Mouse (Mus musculus): Measurements from ENCODE around the gene Tfb2m. TPM values are rescaled to one million over a fixed set of nuclear protein-coding genes. Genes with fewer than 3 reads are reported as not detected.

Gene Tfb2m
- total RNA-seq, 1 experiment from 2014 or later: 57.9 TPM

DNA sequence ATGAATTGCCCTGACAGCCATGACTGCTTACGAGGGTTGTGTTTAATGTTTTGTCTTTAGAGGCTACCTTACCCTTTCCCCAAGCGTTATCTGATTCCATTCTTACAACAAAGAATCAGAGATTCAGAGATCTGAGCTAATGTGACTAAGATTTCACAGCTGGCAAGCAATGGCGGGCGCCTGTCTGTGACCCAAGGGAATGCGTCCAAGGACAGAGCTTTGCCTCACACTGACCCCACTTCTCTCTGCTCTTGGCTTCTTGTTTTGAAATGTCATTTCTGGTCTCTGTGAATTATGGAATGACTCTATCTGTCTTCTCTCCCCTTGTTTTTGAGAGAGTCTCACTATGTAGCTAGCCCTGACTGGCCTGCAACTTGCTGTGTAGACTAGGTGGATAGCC, 17.9 kb upstream of the Tfb2m start:
- no peak for ATAC-seq (replicated peaks in 1 of 2; ENCODE audit: insufficient read depth in 1 of 2, low FRiP score in 2 of 2, low TSS enrichment in 1 of 2, low read depth in 1 of 2, poor library complexity in 2 of 2, severe bottlenecking in 2 of 2)

DNA sequence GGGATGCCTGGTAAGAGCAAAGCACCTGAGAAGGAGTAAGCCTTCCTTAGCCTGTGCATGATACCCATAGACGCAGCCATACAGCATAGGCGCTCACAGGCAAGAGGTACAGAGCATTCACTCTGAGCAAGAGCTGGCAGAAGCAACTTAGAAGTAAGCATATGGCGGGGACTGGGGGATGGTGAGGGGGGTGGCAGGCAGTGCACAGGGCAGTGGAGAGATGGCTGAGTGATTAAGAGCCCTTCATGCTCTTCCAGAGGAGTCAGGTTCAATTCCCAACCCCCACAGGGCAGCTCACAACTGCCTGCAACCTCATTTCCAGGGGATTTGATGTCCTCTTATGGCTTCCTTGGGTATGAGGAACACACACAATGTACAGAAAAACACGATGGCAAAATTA, 17.1 kb upstream of the Tfb2m start:
- no peak for ATAC-seq (replicated peaks in 1 of 2; ENCODE audit: insufficient read depth in 1 of 2, low FRiP score in 2 of 2, low TSS enrichment in 1 of 2, low read depth in 1 of 2, poor library complexity in 2 of 2, severe bottlenecking in 2 of 2)

DNA sequence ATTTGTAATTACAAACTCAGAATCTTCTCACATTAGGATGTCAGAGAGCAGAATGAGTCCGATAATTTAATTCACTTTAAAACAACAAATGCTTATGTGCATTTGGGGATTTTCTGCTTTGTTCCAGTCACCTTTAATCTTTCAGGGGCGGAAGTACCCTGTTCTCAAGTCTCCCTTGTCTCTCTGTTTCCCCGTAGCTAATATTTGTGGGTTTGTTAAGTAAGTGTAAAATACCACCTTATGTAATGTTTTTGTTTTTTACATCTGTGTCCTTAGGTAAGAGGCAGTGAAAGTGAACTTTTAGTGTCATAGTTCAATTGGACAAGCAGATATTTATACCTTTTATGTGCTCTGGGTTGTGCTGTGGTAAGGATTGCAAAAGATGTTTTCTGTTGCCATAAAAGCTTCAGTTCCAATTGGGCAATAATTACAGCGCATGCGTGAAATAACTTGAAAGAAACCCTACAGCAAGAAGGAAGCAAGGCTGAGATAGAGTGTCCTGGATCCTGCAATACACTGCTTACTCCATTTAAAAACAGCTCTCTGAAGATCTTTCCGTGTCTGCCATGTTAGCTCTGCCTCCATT, 14.9 kb upstream of the Tfb2m start:
- peak in 1 of 2 experiments; percentile 47; a peak in 1 of 4 replicates for ATAC-seq (replicated peaks in 1 of 2; ENCODE audit: insufficient read depth in 1 of 2, low FRiP score in 2 of 2, low TSS enrichment in 1 of 2, low read depth in 1 of 2, poor library complexity in 2 of 2, severe bottlenecking in 2 of 2)

DNA sequence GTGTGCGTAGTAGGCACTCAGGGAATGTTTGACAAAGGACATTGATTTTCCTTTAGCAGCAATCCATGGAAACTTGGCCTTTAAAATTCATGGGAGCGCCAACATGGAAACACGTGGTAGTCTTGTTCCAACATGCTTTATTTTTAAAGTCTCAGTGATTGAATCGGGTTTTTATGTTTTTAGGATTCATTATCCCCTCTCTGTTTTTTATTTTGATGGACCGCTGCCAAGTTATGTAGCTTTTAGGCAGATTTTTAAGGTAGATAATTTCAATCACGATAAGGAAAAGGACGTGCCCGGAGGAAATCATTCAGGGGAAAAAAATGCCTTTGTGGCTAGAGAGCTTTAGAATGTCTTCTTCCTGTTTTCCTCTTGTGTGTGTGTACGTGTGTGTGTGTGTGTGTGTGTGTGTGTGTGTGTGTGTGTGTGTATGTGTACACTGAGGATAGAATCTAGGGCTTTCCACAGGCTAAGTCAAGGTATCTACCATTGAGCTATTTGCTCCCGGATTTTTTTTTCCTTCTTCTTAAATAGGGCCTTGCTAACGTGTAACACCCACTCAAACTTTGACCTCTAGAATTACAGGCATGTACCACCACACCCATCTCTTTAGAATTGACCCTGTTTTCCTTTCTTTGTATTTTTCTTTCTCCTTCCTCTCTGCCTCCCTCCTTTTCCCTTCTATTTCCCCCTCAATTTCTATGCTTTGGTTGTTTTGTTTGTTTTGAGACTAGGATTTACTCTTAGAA, 13.6 kb upstream of the Tfb2m start:
- ATAC-seq (replicated peaks in 1 of 2; ENCODE audit: insufficient read depth in 1 of 2, low FRiP score in 2 of 2, low TSS enrichment in 1 of 2, low read depth in 1 of 2, poor library complexity in 2 of 2, severe bottlenecking in 2 of 2): peak in 1 of 2 experiments; percentile 34; a peak in 1 of 4 replicates

DNA sequence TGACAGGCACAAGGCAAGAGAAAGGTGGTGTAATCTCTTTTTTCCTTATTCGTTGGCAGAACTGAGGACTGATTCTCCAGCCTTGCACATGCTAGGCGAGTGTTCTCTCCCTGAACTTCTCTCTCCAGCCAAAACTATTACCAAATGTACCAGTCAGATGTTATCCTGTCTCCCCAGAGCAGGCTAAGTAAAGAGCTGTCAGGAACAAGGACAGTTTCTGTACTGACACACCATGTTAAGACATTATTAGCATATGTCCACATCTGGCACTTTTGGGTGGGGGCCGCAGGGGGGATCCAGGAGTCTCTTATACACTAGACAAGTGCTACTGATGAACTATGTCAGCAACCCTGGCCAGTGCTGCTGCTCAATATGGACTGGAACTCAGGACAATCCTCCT, 10.9 kb upstream of the Tfb2m start:
- no peak for ATAC-seq (replicated peaks in 1 of 2; ENCODE audit: insufficient read depth in 1 of 2, low FRiP score in 2 of 2, low TSS enrichment in 1 of 2, low read depth in 1 of 2, poor library complexity in 2 of 2, severe bottlenecking in 2 of 2)

DNA sequence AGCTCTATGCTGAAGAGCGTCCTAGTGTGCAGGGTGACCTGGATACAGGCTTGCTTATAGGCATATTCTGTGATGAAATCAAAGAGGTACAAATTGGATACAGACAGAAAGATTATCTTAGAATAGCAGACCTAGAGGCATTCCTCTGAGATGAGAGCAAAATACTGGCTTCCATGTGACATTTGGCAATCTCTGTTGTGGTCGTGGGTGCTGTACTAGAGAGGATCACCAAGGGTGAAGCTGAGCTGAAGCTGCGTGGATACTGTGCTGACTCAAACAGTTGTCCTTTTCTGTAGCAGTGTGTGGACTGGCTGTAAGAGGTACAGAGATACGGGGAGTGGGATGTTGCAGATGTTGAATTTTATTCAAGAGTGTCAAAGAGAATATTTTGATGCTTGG, 7.9 kb upstream of the Tfb2m start:
- ATAC-seq (replicated peaks in 1 of 2; ENCODE audit: insufficient read depth in 1 of 2, low FRiP score in 2 of 2, low TSS enrichment in 1 of 2, low read depth in 1 of 2, poor library complexity in 2 of 2, severe bottlenecking in 2 of 2): no peak

DNA sequence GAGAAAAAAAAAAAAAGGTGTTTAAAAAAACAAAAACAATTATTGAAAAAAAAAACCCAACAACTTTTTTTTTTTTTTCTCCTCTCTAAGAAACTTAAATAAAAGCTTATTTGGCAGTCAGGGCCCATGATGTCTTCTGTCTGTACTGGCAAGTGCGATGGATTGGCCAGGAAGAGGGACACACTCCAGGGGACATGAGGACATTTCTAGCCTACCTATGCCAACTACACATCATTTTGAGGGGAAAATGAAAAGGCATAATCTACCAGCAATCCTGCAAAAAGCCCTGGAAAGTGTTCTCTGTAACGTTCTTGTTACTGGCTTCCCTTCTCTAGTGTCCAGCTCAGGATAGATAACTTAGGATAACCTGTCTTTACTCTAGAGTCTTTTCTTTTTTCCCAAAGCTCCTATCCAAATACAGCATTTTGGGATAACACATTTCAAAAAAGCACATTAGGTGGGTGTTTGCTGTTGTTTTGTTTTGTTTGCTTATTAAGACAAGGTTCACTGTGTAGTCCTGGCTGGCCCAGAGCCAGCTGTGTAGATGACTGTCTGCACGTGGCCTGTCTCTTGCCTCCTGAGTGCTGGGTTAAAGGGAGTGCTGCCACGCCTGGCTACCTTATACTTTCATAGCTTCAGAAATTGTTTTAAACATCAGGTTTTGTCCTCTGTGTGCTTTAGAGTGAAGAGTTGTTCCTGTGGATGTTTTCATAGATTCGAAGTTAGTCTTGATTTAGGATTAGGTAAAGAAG, 7.3 kb upstream of the Tfb2m start:
- ATAC-seq (replicated peaks in 1 of 2; ENCODE audit: insufficient read depth in 1 of 2, low FRiP score in 2 of 2, low TSS enrichment in 1 of 2, low read depth in 1 of 2, poor library complexity in 2 of 2, severe bottlenecking in 2 of 2): no peak

DNA sequence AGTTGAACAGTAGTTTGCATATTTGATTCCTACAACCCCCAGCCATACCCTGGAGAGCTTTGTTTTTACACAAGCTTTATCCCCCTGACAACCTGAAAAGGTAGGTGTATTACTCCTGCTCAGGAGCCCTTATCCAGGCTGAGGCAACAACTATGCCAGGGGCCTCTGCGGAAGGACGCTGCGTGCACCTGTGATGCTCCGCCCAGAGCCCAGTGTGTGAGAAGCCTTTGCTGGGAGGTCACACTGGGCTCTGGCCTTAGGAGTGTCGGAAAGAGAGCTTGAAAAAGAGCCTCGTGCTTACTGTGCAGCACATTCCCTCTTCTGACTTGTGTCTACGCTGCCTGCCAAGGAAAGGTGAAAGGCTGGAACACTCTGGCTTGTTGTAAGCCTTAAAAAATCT, 6.7 kb upstream of the Tfb2m start:
- ATAC-seq (replicated peaks in 1 of 2; ENCODE audit: insufficient read depth in 1 of 2, low FRiP score in 2 of 2, low TSS enrichment in 1 of 2, low read depth in 1 of 2, poor library complexity in 2 of 2, severe bottlenecking in 2 of 2): no peak

DNA sequence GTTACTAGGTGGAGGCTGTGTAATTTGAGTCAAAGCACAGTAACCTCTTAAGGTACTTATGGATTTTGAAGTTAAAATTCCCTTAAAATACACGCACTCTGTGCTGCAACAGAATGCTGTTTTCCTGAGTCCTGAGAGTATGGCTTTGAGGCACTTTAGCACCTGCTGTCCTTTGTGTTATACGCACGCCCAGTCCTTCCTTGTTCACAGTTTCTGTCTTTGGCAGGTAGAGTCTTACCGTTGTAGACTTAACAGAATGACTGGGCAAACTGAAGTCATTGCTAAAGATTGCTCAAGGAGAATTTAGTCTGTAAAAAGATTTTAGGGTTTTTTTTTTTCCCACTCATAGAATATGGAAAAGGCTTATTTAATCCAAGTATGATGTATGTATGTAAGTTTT, 5.9 kb upstream of the Tfb2m start:
- ATAC-seq (replicated peaks in 1 of 2; ENCODE audit: insufficient read depth in 1 of 2, low FRiP score in 2 of 2, low TSS enrichment in 1 of 2, low read depth in 1 of 2, poor library complexity in 2 of 2, severe bottlenecking in 2 of 2): no peak

DNA sequence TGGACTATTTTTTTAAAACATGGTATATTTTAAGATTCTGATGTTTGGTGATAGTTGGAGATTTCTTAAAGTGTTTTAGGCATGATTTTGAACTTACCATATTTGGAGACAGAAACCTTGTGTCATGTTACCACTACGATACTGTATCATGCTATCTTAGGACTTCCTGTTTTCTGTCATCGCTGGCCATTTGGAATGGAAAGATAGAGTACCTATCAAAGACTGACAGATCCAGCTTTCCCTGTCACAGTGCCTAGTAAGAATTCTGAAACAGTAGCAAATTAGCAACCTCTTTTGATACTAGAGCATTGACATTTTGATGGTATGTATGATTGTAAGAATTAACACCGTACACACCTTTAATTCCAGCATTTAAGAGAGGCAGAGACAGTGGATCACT, 5.3 kb upstream of the Tfb2m start:
- no peak for ATAC-seq (replicated peaks in 1 of 2; ENCODE audit: insufficient read depth in 1 of 2, low FRiP score in 2 of 2, low TSS enrichment in 1 of 2, low read depth in 1 of 2, poor library complexity in 2 of 2, severe bottlenecking in 2 of 2)

DNA sequence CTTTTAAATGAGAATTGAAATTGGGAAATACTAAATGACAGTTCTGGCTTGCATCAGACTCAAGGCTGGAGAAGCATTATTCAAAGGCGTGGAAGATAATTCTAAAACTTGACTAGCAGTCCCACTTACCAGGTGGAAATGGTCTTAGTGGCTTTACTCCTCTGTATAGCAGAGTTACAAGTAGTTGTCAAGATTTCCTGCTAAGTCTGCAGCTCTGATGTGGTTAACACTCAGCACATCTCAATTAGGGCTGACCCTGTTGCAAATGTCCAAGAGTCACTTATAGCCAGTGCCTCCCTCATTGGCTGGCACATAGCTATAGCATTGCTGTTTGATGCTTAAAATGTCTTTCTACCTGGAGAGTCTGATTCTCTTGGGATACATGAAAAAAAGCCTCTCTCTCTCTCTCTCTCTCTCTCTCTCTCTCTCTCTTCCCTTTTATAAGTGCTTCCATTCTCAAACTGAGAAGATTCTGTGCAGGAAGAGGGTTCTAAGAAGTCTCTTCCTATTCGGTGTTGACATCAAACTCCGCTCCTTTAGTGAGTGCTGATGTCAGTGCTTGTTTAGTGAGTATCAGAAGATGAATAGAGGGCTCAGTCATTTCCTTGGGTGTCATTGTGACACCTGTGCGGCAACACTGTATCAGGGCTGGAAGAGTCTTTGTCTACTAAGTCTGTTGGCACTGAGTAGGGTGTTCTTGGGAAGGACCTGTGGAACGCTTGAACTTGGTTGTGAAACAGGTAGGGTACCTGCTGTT, 3.1 kb upstream of the Tfb2m start:
- no peak for ATAC-seq (replicated peaks in 1 of 2; ENCODE audit: insufficient read depth in 1 of 2, low FRiP score in 2 of 2, low TSS enrichment in 1 of 2, low read depth in 1 of 2, poor library complexity in 2 of 2, severe bottlenecking in 2 of 2)

DNA sequence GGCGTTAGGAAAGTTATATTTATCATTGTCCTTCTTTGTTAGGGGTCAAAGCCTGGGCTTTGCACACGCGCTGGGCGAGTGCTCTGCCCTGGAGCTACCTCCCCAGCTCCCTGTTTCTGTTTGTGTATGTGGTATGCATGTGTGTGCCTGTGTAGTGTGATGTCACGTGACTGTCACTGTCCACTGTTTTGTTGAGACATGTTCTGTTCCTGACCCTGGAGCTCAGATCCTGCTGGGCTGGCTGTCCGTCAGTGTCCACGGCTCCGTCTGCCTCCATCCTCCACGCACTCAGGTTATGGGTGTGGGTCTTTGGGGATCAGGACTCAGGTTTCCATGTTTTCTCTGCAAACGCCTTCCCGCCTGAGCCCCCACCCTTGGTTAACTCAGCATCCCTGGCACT, 2.2 kb upstream of the Tfb2m start:
- ATAC-seq (replicated peaks in 1 of 2; ENCODE audit: insufficient read depth in 1 of 2, low FRiP score in 2 of 2, low TSS enrichment in 1 of 2, low read depth in 1 of 2, poor library complexity in 2 of 2, severe bottlenecking in 2 of 2): no peak

DNA sequence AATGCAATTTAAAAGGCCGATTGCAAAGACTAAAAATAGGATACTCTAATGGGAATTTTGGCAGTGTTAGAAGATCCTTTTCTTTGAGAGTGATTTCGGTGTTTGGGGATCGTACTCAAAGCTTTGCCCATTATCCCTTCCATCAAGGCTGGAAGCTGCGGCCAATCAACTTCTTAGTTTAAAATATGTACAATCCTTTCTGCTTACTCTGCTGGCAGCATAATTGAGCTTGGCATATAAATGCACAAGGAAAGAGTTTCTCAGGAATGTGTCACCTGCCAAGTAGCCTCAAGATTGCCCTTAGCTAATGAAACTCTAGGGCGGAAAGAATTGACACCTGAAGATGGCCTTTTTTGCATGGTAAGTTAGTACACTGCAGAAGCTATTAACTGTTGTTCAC, 1.1 kb upstream of the Tfb2m start:
- no peak for ATAC-seq (replicated peaks in 1 of 2; ENCODE audit: insufficient read depth in 1 of 2, low FRiP score in 2 of 2, low TSS enrichment in 1 of 2, low read depth in 1 of 2, poor library complexity in 2 of 2, severe bottlenecking in 2 of 2)

DNA sequence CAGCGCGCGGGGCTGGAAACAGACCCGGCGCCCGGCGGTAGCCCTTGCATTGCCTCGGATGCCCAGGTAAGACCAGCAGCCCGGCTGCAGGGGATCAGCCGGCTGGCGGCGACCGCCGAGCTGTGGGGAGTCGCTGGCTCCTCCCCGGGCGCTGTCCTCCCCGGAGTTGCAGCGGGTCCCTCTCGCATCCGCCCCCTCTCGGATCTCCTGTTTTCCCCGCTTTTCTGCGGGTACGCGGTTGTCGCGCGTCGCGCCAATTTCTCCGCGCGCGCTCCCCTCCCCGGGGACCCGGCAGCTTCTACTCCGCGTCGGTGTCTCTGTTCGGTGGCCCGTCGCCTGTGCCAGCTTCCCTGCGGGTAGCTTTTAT, 467 bp upstream of the Tfb2m start:
- peak in 1 of 2 experiments; percentile 2; a peak in 1 of 4 replicates for ATAC-seq (replicated peaks in 1 of 2; ENCODE audit: insufficient read depth in 1 of 2, low FRiP score in 2 of 2, low TSS enrichment in 1 of 2, low read depth in 1 of 2, poor library complexity in 2 of 2, severe bottlenecking in 2 of 2)

DNA sequence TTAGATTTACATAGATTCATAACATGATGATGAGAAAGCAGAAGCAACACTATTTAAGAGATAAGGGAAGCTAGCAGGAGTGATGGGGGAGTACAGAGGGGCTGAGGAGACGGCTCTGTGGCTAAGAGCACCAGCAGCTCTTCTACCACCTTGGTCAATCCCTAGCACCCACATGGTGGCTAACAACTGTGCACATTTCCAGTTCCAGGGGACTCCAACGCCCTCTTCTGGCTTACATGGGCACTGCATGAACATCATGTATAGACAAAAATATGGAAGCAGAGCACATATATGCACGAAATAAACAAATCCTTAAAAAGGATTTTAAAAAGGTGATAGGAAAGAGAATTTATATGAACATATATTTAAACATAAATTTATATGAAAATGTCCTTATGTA, 4.6 kb downstream of the Tfb2m start:
- no peak for ATAC-seq (replicated peaks in 1 of 2; ENCODE audit: insufficient read depth in 1 of 2, low FRiP score in 2 of 2, low TSS enrichment in 1 of 2, low read depth in 1 of 2, poor library complexity in 2 of 2, severe bottlenecking in 2 of 2)

DNA sequence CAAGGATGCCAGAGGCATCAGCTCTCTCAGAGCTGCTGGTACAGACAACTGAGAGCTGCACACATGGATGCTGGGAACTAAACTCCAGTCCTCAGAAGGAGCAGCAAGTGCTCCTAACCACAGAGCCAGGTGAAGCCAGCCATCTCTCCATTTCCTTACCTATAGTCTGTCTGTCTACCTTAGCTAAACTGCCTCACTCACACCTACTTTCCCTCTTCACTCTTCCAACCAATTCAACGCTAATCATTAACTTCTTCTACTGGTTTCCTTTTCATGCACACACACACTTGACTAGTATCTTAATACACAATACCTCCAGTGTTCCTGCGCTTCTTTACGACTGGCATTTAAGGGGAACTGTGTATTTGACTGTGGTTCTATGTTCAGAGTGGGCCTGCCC, 6.2 kb downstream of the Tfb2m start:
- ATAC-seq (replicated peaks in 1 of 2; ENCODE audit: insufficient read depth in 1 of 2, low FRiP score in 2 of 2, low TSS enrichment in 1 of 2, low read depth in 1 of 2, poor library complexity in 2 of 2, severe bottlenecking in 2 of 2): no peak

DNA sequence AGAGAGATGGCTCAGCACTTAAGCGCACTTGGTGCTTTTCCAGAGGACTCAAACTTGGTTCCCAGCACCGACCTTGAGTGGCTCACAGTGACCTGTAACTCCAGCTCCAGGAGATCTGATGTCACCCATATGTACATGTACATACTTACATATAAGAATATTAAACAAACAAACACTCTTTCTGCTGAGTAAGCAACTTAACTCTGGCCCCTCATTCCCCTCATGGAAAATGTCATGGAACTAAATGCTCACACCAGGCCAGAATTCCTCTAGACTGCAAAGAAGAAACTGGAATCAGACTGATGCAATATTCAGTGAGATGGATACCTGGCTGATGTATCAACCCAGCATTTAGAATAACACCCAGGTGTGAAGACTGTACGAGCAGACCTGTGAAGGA, 7.0 kb downstream of the Tfb2m start:
- no peak for ATAC-seq (replicated peaks in 1 of 2; ENCODE audit: insufficient read depth in 1 of 2, low FRiP score in 2 of 2, low TSS enrichment in 1 of 2, low read depth in 1 of 2, poor library complexity in 2 of 2, severe bottlenecking in 2 of 2)

DNA sequence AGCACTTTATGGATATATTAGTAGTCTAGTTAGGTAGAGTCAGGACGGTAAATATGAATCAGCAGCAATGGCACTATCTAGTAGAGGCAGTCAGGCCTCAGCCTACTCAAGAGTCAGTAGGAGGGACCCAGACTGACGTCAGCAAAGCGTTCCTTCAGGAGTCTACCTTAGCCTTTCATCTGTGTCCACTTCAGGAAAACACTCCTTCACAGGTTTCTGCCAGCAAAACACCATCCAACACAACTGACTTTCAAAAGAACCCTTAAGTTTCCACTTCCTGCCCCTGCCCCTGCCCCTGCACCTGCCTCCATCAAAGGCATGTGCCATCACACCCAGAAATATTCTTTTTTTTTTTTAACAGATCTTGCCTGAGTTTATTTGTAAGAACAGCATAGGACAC, 26.2 kb downstream of the Tfb2m start:
- no peak for ATAC-seq (replicated peaks in 1 of 2; ENCODE audit: insufficient read depth in 1 of 2, low FRiP score in 2 of 2, low TSS enrichment in 1 of 2, low read depth in 1 of 2, poor library complexity in 2 of 2, severe bottlenecking in 2 of 2)
